Mouse (Mus musculus) bone marrow, adult 2 months (tissue): ENCODE data around the gene Prx.
A peak's percentile ranks its signal among the peaks of the same experiment; 100 is the strongest.

Source experiments
- CTCF ChIP-seq: fragments of 200-500 bp; IDR thresholded peaks from 2 replicates; pipeline ENCODE4 v1.5.1; 2011; ENCODE audit warnings: low read length, control low read depth; ENCODE audit not compliant: control insufficient read depth, insufficient read depth
- POLR2A ChIP-seq: fragments of 200-500 bp; IDR thresholded peaks from 2 replicates; pipeline ENCODE4 v1.6.1; 2011; ENCODE audit warnings: low read depth, mild to moderate bottlenecking, control low read depth, low read length, borderline replicate concordance; ENCODE audit not compliant: control insufficient read depth

DNA sequence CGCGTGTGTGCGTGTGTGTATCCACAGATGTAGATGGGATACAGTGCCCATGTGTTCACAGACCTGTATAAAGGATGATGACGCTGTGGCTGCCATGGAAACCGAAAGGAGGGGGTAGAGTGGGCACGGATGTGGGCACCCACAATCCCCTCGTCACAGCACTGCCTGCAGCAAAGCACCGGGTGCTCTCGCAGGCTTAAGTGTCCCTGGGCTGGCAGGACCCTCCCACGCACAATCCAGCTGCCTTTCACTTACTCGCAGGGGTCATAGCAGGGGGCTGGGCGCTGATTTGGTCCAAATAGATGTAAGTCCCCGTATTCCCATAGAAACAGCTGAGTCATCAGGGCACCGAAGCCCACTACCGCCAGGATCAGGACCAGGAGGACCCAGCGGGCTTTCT, 42.3 kb downstream of the Prx start:
- TF ChIP-seq CTCF: no peak
- TF ChIP-seq POLR2A: peak; percentile 38; the same call in 1 of the 2 replicates
